13 mouse cellular contexts compared by ENCODE assay signal in genomic region chr15:62082539-62082938, GRCm38 (mm10).
"Had no signal": no experiment of that assay in that cellular context is flagged by ENCODE, and none has a peak within 500 bp of the region (broad histone marks: within the 10 kb centered on the region; RNA-seq: fewer than 3 reads in every experiment).

No protein-coding gene starts in this region.

- H3K36me3 ChIP-seq: midbrain, embryonic 10.5 days; midbrain, embryonic 13.5 days; midbrain, embryonic 15.5 days; neural tube, embryonic 12.5 days had no signal

- H3K4me3 ChIP-seq: midbrain, embryonic 10.5 days; midbrain, embryonic 13.5 days; midbrain, embryonic 15.5 days; neural tube, embryonic 12.5 days had no signal

- ATAC-seq: midbrain, embryonic 13.5 days; midbrain, embryonic 15.5 days had no signal

- H3K4me1 ChIP-seq: midbrain, embryonic 13.5 days; midbrain, embryonic 15.5 days had no signal

- H3K27me3 ChIP-seq: midbrain, embryonic 13.5 days; midbrain, embryonic 15.5 days; neural tube, embryonic 12.5 days had no signal

- H3K9me3 ChIP-seq: midbrain, embryonic 10.5 days; midbrain, embryonic 13.5 days; midbrain, embryonic 15.5 days; neural tube, embryonic 12.5 days had no signal

- H3K4me2 ChIP-seq: lung, embryonic 14.5 days; midbrain, embryonic 13.5 days; midbrain, embryonic 15.5 days; neural tube, embryonic 12.5 days had no signal

- H3K27ac ChIP-seq: liver, embryonic 14.5 days; midbrain, embryonic 10.5 days; midbrain, embryonic 13.5 days; midbrain, embryonic 15.5 days; neural tube, embryonic 12.5 days had no signal

- DNase-seq: lung, adult 18-20 months; lung, embryonic 14.5 days; lung, postnatal 10 days; lung, postnatal 4 days; right cerebral cortex, postnatal 14 days; thymus, adult 18-20 months; thymus, postnatal 14 days; thymus, postnatal 36 days had no signal

- H3K9ac ChIP-seq: liver, embryonic 14.5 days; lung, embryonic 14.5 days; midbrain, embryonic 13.5 days; midbrain, embryonic 15.5 days; neural tube, embryonic 12.5 days had no signal
